Mouse (Mus musculus) olfactory bulb, adult 2 months (tissue): ENCODE measurements around the gene Orai1. TPM values are rescaled to one million over a fixed set of nuclear protein-coding genes. Genes with fewer than 3 reads are reported as not detected.
"Not testable (repeated sequence)": the region's sequence is repeated elsewhere in the genome, so short reads cannot be mapped to it uniquely, and the experiment has no call there.

ENCODE experiments used
- H3K27ac ChIP-seq: fragments of 200-500 bp; 2 replicates; pipeline ENCODE4 v1.5.1; 2012; ENCODE audit warnings: low read depth, low read length; ENCODE audit not compliant: insufficient read depth
- H3K4me1 ChIP-seq: fragments of 200-500 bp; 2 replicates; pipeline ENCODE4 v1.6.1; 2012; ENCODE audit warnings: low read length; ENCODE audit not compliant: control insufficient read depth, insufficient read depth
- H3K4me3 ChIP-seq: fragments of 200-500 bp; 2 replicates; pipeline ENCODE4 v1.5.1; 2012; ENCODE audit warnings: mild to moderate bottlenecking, low read depth, low read length, moderate library complexity; ENCODE audit not compliant: insufficient read depth
- CTCF ChIP-seq: fragments of 200-500 bp; IDR thresholded peaks from 2 replicates; pipeline ENCODE4 v1.5.1; 2012; ENCODE audit warnings: low read depth, mild to moderate bottlenecking, low read length, moderate library complexity; ENCODE audit not compliant: insufficient read depth
- POLR2A ChIP-seq: fragments of 200-500 bp; IDR thresholded peaks from 2 replicates; pipeline ENCODE4 v1.6.1; 2012; ENCODE audit warnings: mild to moderate bottlenecking, low read depth, low read length, moderate library complexity; ENCODE audit not compliant: insufficient read depth
- WGBS: fragments of 180-500 bp; shearing (Covaris S2); methylation state at CpG from one replicate; pipeline ENCODE4 v1.1.7; 2018; 5-methylcytosine and 5-hydroxymethylcytosine counted together
- polyA plus RNA-seq: library from polyadenylated mRNA; stranded (reverse); fragments of >200 nt; gene quantifications from 2 replicates; pipeline ENCODE4 v1.2.4, GENCODE M21; 2012; ENCODE audit warnings: low replicate concordance; ENCODE audit not compliant: missing spikeins, insufficient read depth, insufficient read length

The Orai1 gene
- polyA plus RNA-seq, 1 experiment: not detected

DNA sequence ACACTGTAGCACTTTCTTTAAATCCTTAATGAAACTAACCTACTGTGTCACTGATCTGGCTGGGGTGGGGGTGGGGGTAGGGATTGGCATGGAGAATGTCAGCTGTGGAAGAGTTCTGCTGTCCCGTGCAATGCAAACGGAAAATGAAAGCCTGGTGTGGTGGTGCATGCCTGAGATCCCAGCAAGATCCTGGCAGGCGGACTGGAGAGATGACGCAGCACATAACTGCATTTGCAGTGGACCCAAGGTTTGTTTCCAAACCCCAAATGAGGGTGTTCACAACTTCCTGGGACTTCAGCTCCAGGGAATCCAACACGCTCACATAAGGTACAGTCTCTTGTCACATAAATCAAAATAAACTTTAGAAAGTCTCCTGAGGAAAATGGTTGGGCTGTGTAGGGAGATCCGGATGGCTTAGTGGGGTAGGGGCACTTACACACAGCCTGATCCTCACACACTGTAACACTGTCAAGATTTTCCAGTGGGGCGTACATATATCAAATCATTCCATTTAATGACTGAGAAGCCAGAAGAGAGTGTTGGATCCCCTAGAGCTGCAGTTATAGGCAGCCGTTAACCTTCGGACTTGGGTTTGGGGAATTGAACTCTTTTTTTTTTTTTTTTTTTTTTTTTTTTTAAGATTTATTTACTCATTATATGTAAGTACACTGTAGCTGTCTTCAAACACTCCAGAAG is 46.0 kb downstream of the Orai1 start:
- H3K27ac ChIP-seq: no peak overlapping the region
- 81% methylated on average over 9 of the region's 9 CpGs for WGBS
- TF ChIP-seq CTCF (no peak), POLR2A (no peak)
- no peaks in the 10 kb centered on the region for H3K4me1 ChIP-seq
- no peak overlapping the region for H3K4me3 ChIP-seq

DNA sequence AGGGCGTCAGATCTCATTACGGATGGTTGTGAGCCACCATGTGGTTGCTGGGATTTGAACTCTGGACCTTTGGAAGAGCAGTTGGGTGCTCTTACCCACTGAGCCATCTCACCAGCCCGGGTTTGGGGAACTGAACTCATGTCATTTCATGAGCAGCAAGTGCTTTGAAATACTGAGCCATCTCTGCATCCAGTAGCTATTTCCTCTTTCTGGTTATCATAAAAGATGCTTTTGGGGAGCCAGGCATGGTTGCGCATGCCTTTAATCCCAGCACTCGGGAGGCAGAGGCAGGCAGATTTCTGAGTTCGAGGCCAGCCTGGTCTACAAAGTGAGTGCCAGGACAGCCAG is 46.5 kb downstream of the Orai1 start:
- 84% methylated on average over 6 of the region's 6 CpGs for WGBS
- not testable (repeated sequence) for H3K4me3 ChIP-seq, H3K27ac ChIP-seq, H3K4me1 ChIP-seq

DNA sequence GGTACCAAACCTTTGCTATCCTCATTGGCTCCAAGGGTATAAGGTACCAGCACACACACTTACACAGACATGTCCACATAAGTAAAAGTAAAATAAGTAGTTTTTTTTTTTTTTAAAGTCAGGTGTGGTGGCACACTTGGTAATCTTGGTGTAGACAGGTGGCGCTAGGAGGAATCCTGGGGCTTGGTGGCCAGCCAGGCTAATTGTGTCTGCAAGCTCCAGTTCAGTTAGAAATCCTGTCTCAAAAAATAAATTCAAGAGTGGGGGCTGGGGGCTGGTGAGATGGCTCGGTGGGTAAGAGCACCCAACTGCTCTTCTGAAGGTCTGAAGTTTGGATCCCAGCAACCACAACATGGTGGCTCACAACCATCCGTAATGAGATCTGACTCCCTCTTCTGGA is 48.3 kb downstream of the Orai1 start:
- Histone ChIP-seq H3K4me1 (no peaks in the 10 kb centered on the region), H3K4me3 (no peak overlapping the region), H3K27ac (no peak overlapping the region)
- 92% methylated on average over 3 of the region's 3 CpGs for WGBS
- TF ChIP-seq POLR2A: no peak
- TF ChIP-seq CTCF: no peak

DNA sequence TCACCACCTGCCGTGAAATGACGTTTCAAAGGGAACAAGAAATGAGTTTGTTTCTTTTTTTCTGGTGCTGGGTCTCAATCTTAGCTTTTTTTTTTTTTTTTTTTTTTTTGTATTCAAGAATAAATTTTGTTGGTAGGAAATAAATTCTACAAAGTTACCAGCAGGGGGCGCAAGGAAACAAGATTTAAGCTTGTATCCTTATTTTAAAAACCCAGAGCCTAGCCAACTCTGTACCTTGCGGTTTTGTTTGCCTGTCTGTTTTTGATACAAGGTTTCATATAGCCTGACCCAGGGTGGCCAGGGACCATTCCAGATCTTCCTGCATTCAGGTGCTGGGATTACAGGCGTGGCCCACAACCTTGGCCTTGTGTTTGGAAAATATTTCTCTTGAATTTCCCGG is 49.3 kb downstream of the Orai1 start:
- no peak for TF ChIP-seq POLR2A
- no peak for TF ChIP-seq CTCF
- 22% methylated on average over 6 of the region's 6 CpGs for WGBS
- Histone ChIP-seq H3K4me1 (no peaks in the 10 kb centered on the region), H3K27ac (no peak overlapping the region), H3K4me3 (no peak overlapping the region)

DNA sequence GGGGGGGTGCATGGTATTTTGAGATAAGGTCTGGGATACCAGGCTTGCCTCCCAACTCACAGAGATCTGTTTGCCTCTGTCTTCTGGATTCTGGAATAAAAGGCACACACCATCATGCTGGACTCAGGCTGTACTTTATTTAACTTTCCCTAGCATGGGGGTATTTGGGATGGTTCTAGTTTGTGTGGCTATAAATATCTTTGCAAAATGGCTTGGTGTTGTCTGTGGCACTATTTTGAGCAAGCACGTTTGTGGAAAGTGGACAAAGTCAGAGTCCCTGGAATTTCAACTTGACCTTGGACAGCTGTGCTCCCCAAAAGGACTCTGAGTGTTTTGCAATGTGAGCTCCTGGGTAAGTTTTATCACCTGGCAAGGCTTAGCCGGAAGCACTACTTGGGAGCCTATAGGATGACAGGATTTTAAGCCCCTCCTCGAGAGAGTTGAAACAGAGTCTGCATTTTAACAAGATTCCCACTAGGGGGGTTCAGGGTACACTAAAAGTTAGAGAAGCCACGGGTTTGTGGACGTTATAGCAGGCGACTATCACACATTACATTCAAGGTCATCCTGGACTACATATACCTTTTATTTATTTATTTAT is 52.6 kb downstream of the Orai1 start:
- TF ChIP-seq CTCF (no peak), POLR2A (no peak)
- H3K27ac ChIP-seq: no peak overlapping the region
- H3K4me1 ChIP-seq: no peaks in the 10 kb centered on the region
- WGBS: 16% methylated on average over 6 of the region's 6 CpGs
- H3K4me3 ChIP-seq: no peak overlapping the region

DNA sequence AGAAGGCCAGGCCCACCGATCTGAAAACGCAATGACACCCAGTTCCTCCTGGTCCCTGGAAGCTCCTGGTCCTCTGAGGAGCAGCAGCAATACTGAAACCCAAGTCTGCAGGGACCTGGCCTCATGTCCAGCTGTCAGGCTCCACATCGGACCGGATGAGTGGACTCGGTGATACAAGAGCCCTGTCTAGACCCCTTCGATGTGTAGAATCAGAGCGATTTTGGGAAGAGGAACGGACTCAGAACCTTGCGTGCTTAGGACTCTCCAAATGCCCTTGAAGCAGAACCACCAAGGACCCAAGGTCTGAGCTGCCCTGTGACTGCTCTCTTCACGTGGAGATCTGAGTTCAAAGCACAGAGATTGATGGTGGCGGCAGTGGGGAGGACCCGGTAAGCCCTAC is 53.2 kb downstream of the Orai1 start, which contains the start of gene Tmem120b:
TSS of gene Tmem120b (plus strand) at position 301 of the 400 bp plus-strand sequence.
- Histone ChIP-seq H3K27ac (no peak within 1 kb of the TSS), H3K4me1 (no peaks in the 10 kb centered on the region), H3K4me3 (no peak within 1 kb of the TSS)
- 90% methylated on average over 12 of the region's 12 CpGs for WGBS
- TF ChIP-seq CTCF: no peak
- no peak for TF ChIP-seq POLR2A

DNA sequence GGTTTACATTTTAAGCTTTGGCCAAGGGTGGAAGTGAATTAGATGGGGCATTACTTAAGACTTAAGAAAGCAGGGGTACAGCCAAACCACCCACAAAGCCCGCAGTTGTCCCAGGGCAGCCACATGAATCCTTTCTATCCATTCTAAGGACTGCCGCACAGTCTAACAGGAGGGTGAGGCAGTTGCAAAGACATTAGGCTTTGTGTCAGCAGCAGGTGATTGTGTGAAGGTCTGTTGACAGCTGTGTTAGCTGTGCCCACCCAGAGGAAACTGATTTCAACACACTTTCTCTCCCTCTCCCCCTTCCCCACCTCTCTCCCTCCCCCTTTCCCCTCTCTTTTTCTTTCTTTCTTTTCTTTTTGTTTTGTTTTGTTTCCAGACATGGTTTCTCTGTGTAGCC is 53.8 kb downstream of the Orai1 start:
- WGBS: 91% methylated on average over 2 of the region's 2 CpGs
- H3K4me3 ChIP-seq: no peak overlapping the region
- no peak overlapping the region for H3K27ac ChIP-seq
- TF ChIP-seq CTCF (no peak), POLR2A (no peak)
- no peaks in the 10 kb centered on the region for H3K4me1 ChIP-seq

DNA sequence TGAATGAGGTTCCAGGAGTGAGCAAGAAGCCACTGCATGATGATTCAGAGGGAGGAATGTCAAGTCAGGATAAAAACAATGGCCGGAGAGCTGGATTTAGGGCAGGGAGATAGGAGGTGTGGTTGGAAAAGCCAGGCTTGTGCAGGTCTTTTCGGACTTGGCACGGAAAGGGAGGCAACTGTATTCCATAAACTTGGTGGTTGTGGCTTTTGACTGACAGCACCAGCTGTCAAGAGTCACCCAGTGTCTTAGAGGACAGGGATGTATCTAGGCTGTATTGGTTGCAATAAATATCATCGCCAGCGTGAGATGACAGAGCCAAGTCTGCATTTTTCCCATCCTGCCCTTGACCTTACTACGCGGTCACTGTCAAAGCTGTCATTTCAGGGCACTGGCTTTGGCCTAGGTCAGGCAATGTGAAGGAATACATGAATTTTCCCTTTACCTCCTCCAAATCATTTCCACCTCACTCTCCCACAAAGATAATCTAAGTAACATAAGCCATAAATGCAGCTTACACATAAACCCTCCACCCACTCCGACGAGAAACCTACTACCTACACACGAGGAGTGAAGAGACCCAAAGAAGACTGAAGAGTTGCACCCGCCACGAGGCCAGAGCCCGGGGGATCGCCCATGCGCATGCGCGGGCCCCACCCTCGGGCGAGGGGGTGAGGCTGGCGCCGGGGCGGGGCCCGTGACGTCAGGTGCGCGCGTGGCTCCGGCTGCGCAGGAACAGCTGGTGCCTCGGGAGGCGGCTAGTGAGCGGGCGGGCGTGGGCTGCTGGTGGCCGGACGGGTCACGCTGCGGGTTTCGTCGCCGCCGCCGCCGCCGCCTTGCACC is 60.9 kb downstream of the Orai1 start:
- peaks cover 19% of the 10 kb centered on the region for H3K4me1 ChIP-seq
- H3K4me3 ChIP-seq: peak overlapping the region; percentile 60
- WGBS: 8% methylated on average over 45 of the region's 45 CpGs
- H3K27ac ChIP-seq: no peak overlapping the region
- TF ChIP-seq CTCF (no peak), POLR2A (peak; percentile 68)
